Mouse (Mus musculus) midbrain, embryonic 16.5 days (tissue): ENCODE measurements at regions not wholly inside any gene's neighbourhood (a gene's known extent, or its start where the extent isn't known, plus 50 kb on each side); places are given as distances from the start of the nearest gene placed in this dataset.
A peak's percentile ranks its signal among the peaks of the same experiment; 100 is the strongest.
"Not testable (repeated sequence)": the region's sequence is repeated elsewhere in the genome, so short reads cannot be mapped to it uniquely, and the experiment has no call there.

Experiments used
- ATAC-seq: fragments of 200-750 bp; cut with Nextera tagmentation; 2 replicates; pipeline ENCODE4 v1.8.0; 2017; ENCODE audit warnings: moderate TSS enrichment
- H3K27ac ChIP-seq: fragments of 300-500 bp; sonication (generic); 2 replicates; pipeline ENCODE4 v1.5.1; 2014; ENCODE audit warnings: mild to moderate bottlenecking, low read length, mixed read lengths
- H3K27me3 ChIP-seq: fragments of 300-500 bp; sonication (generic); 2 replicates; pipeline ENCODE4 v1.6.1; 2014; ENCODE audit warnings: low read depth, low read length, mixed read lengths; ENCODE audit not compliant: control insufficient read depth, insufficient read depth
- H3K36me3 ChIP-seq: fragments of 300-500 bp; sonication (generic); 2 replicates; pipeline ENCODE4 v1.6.1; 2014; ENCODE audit warnings: mild to moderate bottlenecking, low read length, moderate library complexity, mixed read lengths; ENCODE audit not compliant: control insufficient read depth, insufficient read depth
- H3K4me1 ChIP-seq: fragments of 300-500 bp; sonication (generic); 2 replicates; pipeline ENCODE4 v1.6.1; 2014; ENCODE audit warnings: mild to moderate bottlenecking, low read length, mixed read lengths; ENCODE audit not compliant: control insufficient read depth, insufficient read depth
- H3K4me2 ChIP-seq: fragments of 300-500 bp; sonication (generic); 2 replicates; pipeline ENCODE4 v1.6.1; 2014; ENCODE audit warnings: mild to moderate bottlenecking, low read length, mixed read lengths
- H3K4me3 ChIP-seq: fragments of 300-500 bp; sonication (generic); 2 replicates; pipeline ENCODE4 v1.5.1; 2014; ENCODE audit warnings: low read depth, mild to moderate bottlenecking, low read length, moderate library complexity, mixed read lengths
- H3K9ac ChIP-seq: fragments of 300-500 bp; sonication (generic); 2 replicates; pipeline ENCODE4 v1.6.1; 2014; ENCODE audit warnings: low read depth, low read length, mixed read lengths
- H3K9me3 ChIP-seq: fragments of 300-500 bp; sonication (generic); replicated peaks from 2 replicates; pipeline ENCODE4 v1.6.1; 2014; ENCODE audit warnings: mild to moderate bottlenecking, low read length, mixed read lengths; ENCODE audit not compliant: control insufficient read depth, poor library complexity, severe bottlenecking
- WGBS: fragments of 180-500 bp; shearing (Covaris S2); extraction: QIAGEN DNeasy Blood & Tissue Kit; methylation state at CpG from one replicate; pipeline ENCODE4 v1.1.7; 2014; 5-methylcytosine and 5-hydroxymethylcytosine counted together

DNA sequence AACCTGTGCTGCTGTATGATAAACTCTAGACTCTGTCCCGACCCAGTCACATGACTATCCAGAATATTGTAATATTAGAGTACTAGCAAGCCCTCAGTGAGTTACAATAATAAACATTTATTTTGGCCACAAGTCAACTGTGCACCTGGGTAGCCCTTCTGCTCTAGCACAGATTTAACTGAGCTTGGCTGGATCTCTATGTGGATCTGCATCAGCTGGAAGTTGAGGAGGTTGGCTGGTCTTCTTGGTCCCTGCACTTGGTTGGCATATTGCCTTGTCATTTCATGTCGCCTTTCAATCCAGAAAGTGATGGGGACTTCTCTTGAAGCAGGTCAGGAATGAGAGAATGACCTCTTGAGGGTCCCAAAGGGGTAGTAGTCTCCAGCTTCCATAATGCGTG lies 191.5 kb downstream of the Kctd12 start:
- WGBS, result 81% methylated on average over 3 of the region's 3 CpGs
- H3K36me3 ChIP-seq, result no peaks in the 10 kb centered on the region

DNA sequence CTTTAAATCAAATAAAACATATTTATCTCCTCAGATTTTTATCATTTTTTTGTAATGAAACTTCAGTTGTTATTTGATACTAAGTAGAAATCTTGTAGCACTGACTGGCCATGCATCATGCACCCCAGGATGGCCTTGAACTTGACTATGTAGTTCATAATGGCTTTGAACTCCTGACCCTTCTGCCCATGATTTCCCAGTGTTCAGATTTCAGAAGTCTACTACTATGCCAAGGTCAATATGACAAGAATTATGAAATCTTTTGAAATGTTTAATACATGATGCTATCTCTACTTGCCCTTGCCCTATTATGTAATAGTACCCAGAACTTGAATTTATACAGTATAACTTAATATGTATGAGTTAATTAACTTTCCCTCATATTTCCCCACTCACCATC lies 200.2 kb downstream of the Kctd12 start:
- Histone ChIP-seq H3K9me3 (no peaks in the 10 kb centered on the region), H3K27ac (no peak overlapping the region), H3K4me3 (no peak overlapping the region), H3K36me3 (no peaks in the 10 kb centered on the region), H3K4me1 (no peaks in the 10 kb centered on the region), H3K9ac (no peak overlapping the region), H3K27me3 (no peaks in the 10 kb centered on the region), H3K4me2 (no peak overlapping the region)
- no peak for ATAC-seq

More for the DNA sequence above, 191.5 kb downstream of the Kctd12 start:
- H3K4me3 ChIP-seq, result no peak overlapping the region
- no peaks in the 10 kb centered on the region for H3K4me1 ChIP-seq
- H3K9me3 ChIP-seq, result no peaks in the 10 kb centered on the region
- H3K4me2 ChIP-seq, result no peak overlapping the region
- no peaks in the 10 kb centered on the region for H3K27me3 ChIP-seq
- no peak overlapping the region for H3K9ac ChIP-seq
- H3K27ac ChIP-seq, result no peak overlapping the region
- no peak for ATAC-seq

- H3K27me3 ChIP-seq, result no peaks in the 10 kb centered on the region
- no peak overlapping the region for H3K27ac ChIP-seq
- no peak overlapping the region for H3K9ac ChIP-seq
- no peaks in the 10 kb centered on the region for H3K9me3 ChIP-seq
- H3K4me1 ChIP-seq, result no peaks in the 10 kb centered on the region
- WGBS, result 72% methylated on average over 3 of the region's 3 CpGs
- ATAC-seq, result no peak
- no peak overlapping the region for H3K4me3 ChIP-seq
- no peak overlapping the region for H3K4me2 ChIP-seq
- H3K36me3 ChIP-seq, result no peaks in the 10 kb centered on the region
Measured at GRCm38 (mm10) chr14:102769716-102770115, 212.7 kb downstream of the Kctd12 start.

GRCm38 (mm10) chr14:102748687-102749086 lies 233.8 kb downstream of the Kctd12 start:
- Histone ChIP-seq H3K4me3 (no peak overlapping the region), H3K9me3 (no peaks in the 10 kb centered on the region), H3K27me3 (no peaks in the 10 kb centered on the region), H3K27ac (no peak overlapping the region), H3K4me1 (no peaks in the 10 kb centered on the region), H3K9ac (no peak overlapping the region), H3K36me3 (no peaks in the 10 kb centered on the region), H3K4me2 (no peak overlapping the region)
- no peak for ATAC-seq
- WGBS, result 80% methylated on average over 1 of the region's 1 CpGs

- H3K36me3 ChIP-seq, result no peaks in the 10 kb centered on the region
- 67% methylated on average over 8 of the region's 8 CpGs for WGBS
- H3K9ac ChIP-seq, result no peak overlapping the region
- H3K27ac ChIP-seq, result no peak overlapping the region
- H3K4me3 ChIP-seq, result no peak overlapping the region
- no peaks in the 10 kb centered on the region for H3K27me3 ChIP-seq
- peak; percentile 51; the same call in 1 of the 2 replicates for ATAC-seq
- no peak overlapping the region for H3K4me2 ChIP-seq
- no peaks in the 10 kb centered on the region for H3K9me3 ChIP-seq
- no peaks in the 10 kb centered on the region for H3K4me1 ChIP-seq
Measured at GRCm38 (mm10) chr14:102742331-102742730, 240.1 kb downstream of the Kctd12 start.

GRCm38 (mm10) chr14:102736656-102737055 lies 245.8 kb downstream of the Kctd12 start:
- no peaks in the 10 kb centered on the region for H3K27me3 ChIP-seq
- H3K4me3 ChIP-seq, result no peak overlapping the region
- no peaks in the 10 kb centered on the region for H3K4me1 ChIP-seq
- no peak overlapping the region for H3K9ac ChIP-seq
- H3K27ac ChIP-seq, result no peak overlapping the region
- no peaks in the 10 kb centered on the region for H3K36me3 ChIP-seq
- no peak for ATAC-seq
- WGBS, result 87% methylated on average over 2 of the region's 2 CpGs
- no peaks in the 10 kb centered on the region for H3K9me3 ChIP-seq
- no peak overlapping the region for H3K4me2 ChIP-seq

- H3K9me3 ChIP-seq, H3K27me3 ChIP-seq, H3K4me1 ChIP-seq, H3K4me2 ChIP-seq, H3K4me3 ChIP-seq, H3K27ac ChIP-seq, H3K9ac ChIP-seq, H3K36me3 ChIP-seq, ATAC-seq: not testable (repeated sequence)
- 96% methylated on average over 4 of the region's 4 CpGs for WGBS
Measured at GRCm38 (mm10) chr14:102733718-102734117, 248.7 kb downstream of the Kctd12 start.

DNA sequence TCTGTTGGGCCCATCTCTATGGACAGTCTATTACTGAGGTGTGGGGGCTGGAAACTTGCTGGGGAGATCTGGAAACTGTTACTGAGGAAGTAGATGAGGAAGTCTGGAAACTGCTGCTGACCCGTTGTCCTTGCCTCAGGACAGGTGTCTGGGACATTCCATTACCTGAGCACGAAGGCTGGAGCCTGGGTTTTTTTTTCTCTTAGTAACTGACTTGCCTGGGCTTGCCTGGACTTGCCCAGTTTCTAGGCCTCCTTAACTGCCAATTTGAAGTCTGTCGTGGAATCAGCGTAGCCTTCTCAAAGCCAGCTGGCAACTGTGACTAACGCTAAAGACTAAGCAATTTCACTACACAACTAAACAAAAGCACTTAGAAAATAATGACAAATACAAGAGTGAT lies 250.7 kb downstream of the Kctd12 start:
- Histone ChIP-seq H3K9me3 (no peaks in the 10 kb centered on the region), H3K27ac (no peak overlapping the region), H3K4me2 (no peak overlapping the region), H3K9ac (no peak overlapping the region), H3K4me1 (no peaks in the 10 kb centered on the region), H3K27me3 (no peaks in the 10 kb centered on the region), H3K36me3 (no peaks in the 10 kb centered on the region), H3K4me3 (no peak overlapping the region)
- ATAC-seq, result no peak
- 75% methylated on average over 5 of the region's 5 CpGs for WGBS

DNA sequence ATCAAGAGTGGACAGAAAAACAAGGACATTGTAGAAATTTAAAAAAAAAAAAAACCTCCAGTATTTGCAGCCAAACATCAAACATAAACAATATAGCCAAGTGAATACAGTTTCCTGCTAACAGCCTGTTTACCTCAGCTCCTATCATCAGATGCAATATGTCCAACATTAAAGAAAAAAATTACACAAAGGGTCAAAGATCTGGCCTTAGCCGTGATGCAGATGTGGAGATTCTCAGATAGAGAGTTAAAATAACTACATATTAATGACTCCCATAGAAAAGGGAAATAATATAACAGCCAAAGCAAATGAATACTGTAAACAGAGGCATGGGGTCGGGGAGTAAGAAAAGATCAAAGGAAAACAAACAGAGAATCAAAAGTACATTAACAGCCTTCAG lies 259.8 kb downstream of the Kctd12 start:
- 71% methylated on average over 2 of the region's 2 CpGs for WGBS

DNA sequence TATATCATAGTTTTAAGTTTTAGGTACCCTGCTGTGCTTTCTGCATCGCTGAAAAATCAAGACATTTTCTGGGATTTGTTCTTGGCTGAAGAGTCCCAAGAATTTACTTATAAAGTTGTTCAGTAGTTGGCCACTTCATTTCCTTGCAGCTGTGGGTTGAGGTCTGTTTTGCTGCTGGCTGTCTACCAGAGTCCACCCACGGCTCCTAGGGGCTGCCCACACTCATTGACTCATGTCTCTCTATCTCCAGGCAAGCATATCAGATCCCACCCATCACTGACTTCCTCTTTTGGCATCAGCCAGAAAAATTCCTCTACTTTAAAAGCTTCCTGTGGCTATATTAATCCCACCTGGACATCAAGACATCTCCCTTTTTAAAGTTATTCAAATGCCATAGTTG lies 263.9 kb downstream of the Kctd12 start:
- ATAC-seq, result no peak
- WGBS, result 86% methylated on average over 2 of the region's 2 CpGs

More for the DNA sequence above, 259.8 kb downstream of the Kctd12 start:
- H3K27ac ChIP-seq, result no peak overlapping the region
- H3K4me1 ChIP-seq, result no peaks in the 10 kb centered on the region
- no peak overlapping the region for H3K4me3 ChIP-seq
- no peaks in the 10 kb centered on the region for H3K36me3 ChIP-seq
- H3K27me3 ChIP-seq, result no peaks in the 10 kb centered on the region
- H3K9me3 ChIP-seq, result no peaks in the 10 kb centered on the region
- no peak overlapping the region for H3K9ac ChIP-seq
- no peak for ATAC-seq
- H3K4me2 ChIP-seq, result no peak overlapping the region

More for the DNA sequence above, 263.9 kb downstream of the Kctd12 start:
- Histone ChIP-seq H3K9ac (no peak overlapping the region), H3K4me2 (no peak overlapping the region), H3K4me1 (no peaks in the 10 kb centered on the region), H3K36me3 (no peaks in the 10 kb centered on the region), H3K9me3 (no peaks in the 10 kb centered on the region), H3K27ac (no peak overlapping the region), H3K27me3 (no peaks in the 10 kb centered on the region), H3K4me3 (no peak overlapping the region)
